Mouse (Mus musculus): ENCODE data around the gene Pck2. TPM values are rescaled to one million over a fixed set of nuclear protein-coding genes. Genes with fewer than 3 reads are reported as not detected.

Gene Pck2
- total and polyA plus RNA-seq, 3 experiments: 10.7 to 33.6 (median 23.9) TPM

DNA sequence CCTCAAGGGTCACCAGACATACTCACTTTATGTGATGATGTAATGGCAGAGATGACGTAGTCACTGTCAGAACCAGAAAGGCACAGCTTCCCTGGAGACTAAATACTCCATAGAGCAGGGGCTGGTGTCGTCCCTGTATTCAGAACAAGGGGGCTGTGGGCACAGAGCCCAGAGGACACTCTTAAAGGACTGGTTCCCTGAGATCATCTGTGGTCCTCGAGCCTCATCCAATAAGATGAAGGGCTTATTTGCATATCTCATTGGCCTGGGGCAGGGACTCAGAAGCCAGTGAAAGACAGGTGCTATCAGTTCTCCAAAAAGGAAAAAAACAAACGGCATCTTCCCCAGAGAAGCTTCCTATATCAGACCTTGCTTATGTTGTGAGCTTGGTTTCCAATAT lies 16.0 kb upstream of the Pck2 start:
- Histone ChIP-seq H3K4me3 (ENCODE audit: low read depth, low read length) (no peak overlapping the region), H3K4me1 (ENCODE audit: insufficient read depth, low read depth, low read length) (peaks cover 3% of the 10 kb centered on the region), H3K9me3 (replicated peaks) (no peaks in the 10 kb centered on the region), H3K27me3 (ENCODE audit: insufficient read depth, low read length) (peaks cover 58% of the 10 kb centered on the region), H3K36me3 (replicated peaks) (no peaks in the 10 kb centered on the region)
- no peak for ATAC-seq (ENCODE audit: extremely low read depth, insufficient number of reproducible peaks, low FRiP score, poor library complexity, severe bottlenecking)
- no peak for TF ChIP-seq CTCF (IDR thresholded peaks at IDR 0.05; ENCODE audit: low read depth, low read length)
- TF ChIP-seq POLR2AphosphoS5 (IDR thresholded peaks at IDR 0.05; ENCODE audit: insufficient replicate concordance, low read depth, low read length): no peak
- TF ChIP-seq GATA1 (IDR thresholded peaks at IDR 0.05; ENCODE audit: borderline replicate concordance, low read length): no peak
- TF ChIP-seq GATA2 (IDR thresholded peaks at IDR 0.05; ENCODE audit: borderline replicate concordance, low read depth, low read length): no peak
- no peak for TF ChIP-seq TAL1 (conservative IDR thresholded peaks at IDR 0.05; ENCODE audit: low read depth, low read length)
- no peak for DNase-seq (ENCODE audit: low spot score)

DNA sequence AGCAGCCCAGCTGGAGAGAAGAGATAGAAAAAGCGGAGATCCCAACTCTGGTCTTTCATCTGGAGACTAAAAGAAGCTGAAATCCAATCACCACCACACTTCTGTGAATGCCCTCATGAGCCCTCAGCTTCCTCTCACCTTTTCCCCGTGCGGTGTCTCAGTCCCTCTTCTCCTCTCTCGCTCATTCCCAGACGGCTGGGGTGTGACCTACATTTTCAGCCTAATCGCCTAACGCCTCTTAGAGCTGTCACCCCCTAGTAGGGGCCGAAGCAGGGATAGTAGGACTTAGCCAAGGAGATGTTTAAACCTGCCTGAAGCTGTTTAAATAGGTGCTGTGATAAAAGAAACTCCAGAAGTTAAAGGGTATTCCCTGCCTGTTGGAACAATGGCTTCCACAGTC lies 15.3 kb upstream of the Pck2 start, which contains the start of gene Nrl:
Gene Nrl, minus strand, starts transcription at position 197 of the 400 bp plus-strand sequence.
- H3K4me3 ChIP-seq (ENCODE audit: low read depth, low read length): no peak within 1 kb of the TSS
- H3K36me3 ChIP-seq (replicated peaks): no peaks in the 10 kb centered on the region
- DNase-seq (ENCODE audit: low spot score): no peak
- no peak for ATAC-seq (ENCODE audit: extremely low read depth, insufficient number of reproducible peaks, low FRiP score, poor library complexity, severe bottlenecking)
- H3K4me1 ChIP-seq (ENCODE audit: insufficient read depth, low read depth, low read length): peaks cover 3% of the 10 kb centered on the region
- H3K9me3 ChIP-seq (replicated peaks): no peaks in the 10 kb centered on the region
- TF ChIP-seq CTCF (IDR thresholded peaks at IDR 0.05; ENCODE audit: low read depth, low read length) (no peak), GATA1 (IDR thresholded peaks at IDR 0.05; ENCODE audit: borderline replicate concordance, low read length) (no peak), TAL1 (conservative IDR thresholded peaks at IDR 0.05; ENCODE audit: low read depth, low read length) (no peak), POLR2AphosphoS5 (IDR thresholded peaks at IDR 0.05; ENCODE audit: insufficient replicate concordance, low read depth, low read length) (no peak), GATA2 (IDR thresholded peaks at IDR 0.05; ENCODE audit: borderline replicate concordance, low read depth, low read length) (no peak)
- peaks cover 61% of the 10 kb centered on the region for H3K27me3 ChIP-seq (ENCODE audit: insufficient read depth, low read length)

- no peaks in the 10 kb centered on the region for H3K9me3 ChIP-seq (replicated peaks)
- ATAC-seq (ENCODE audit: extremely low read depth, insufficient number of reproducible peaks, low FRiP score, poor library complexity, severe bottlenecking) (no peak), DNase-seq (ENCODE audit: low spot score) (no peak)
- no peak overlapping the region for H3K4me3 ChIP-seq (ENCODE audit: low read depth, low read length)
- peaks cover 3% of the 10 kb centered on the region; the same call in 1 of the 2 replicates for H3K4me1 ChIP-seq (ENCODE audit: insufficient read depth, low read depth, low read length)
- TF ChIP-seq TAL1 (conservative IDR thresholded peaks at IDR 0.05; ENCODE audit: low read depth, low read length) (no peak), GATA2 (IDR thresholded peaks at IDR 0.05; ENCODE audit: borderline replicate concordance, low read depth, low read length) (no peak), CTCF (IDR thresholded peaks at IDR 0.05; ENCODE audit: low read depth, low read length) (no peak), GATA1 (IDR thresholded peaks at IDR 0.05; ENCODE audit: borderline replicate concordance, low read length) (no peak), POLR2AphosphoS5 (IDR thresholded peaks at IDR 0.05; ENCODE audit: insufficient replicate concordance, low read depth, low read length) (no peak)
- H3K27me3 ChIP-seq (ENCODE audit: insufficient read depth, low read length): peaks cover 53% of the 10 kb centered on the region
- no peaks in the 10 kb centered on the region for H3K36me3 ChIP-seq (replicated peaks)
Measured at GRCm38 (mm10) chr14:55526674-55527073, 13.4 kb upstream of the Pck2 start.

- ATAC-seq (ENCODE audit: extremely low read depth, insufficient number of reproducible peaks, low FRiP score, poor library complexity, severe bottlenecking): no peak
- TF ChIP-seq GATA2 (IDR thresholded peaks at IDR 0.05; ENCODE audit: borderline replicate concordance, low read depth, low read length) (no peak), CTCF (IDR thresholded peaks at IDR 0.05; ENCODE audit: low read depth, low read length) (0 out of 2 replicates have a peak, but pooled peaks have one; percentile 27)
- DNase-seq (ENCODE audit: low spot score): no peak
- H3K9me3 ChIP-seq (replicated peaks): no peaks in the 10 kb centered on the region
- peaks cover 3% of the 10 kb centered on the region; the same call in 1 of the 2 replicates for H3K4me1 ChIP-seq (ENCODE audit: insufficient read depth, low read depth, low read length)
- H3K4me3 ChIP-seq (ENCODE audit: low read depth, low read length): no peak overlapping the region
- peaks cover 47% of the 10 kb centered on the region for H3K27me3 ChIP-seq (ENCODE audit: insufficient read depth, low read length)
- no peaks in the 10 kb centered on the region for H3K36me3 ChIP-seq (replicated peaks)
Measured at GRCm38 (mm10) chr14:55527940-55528339, 12.1 kb upstream of the Pck2 start.

- H3K27me3 ChIP-seq (ENCODE audit: insufficient read depth, low read length): peaks cover 17% of the 10 kb centered on the region
- H3K4me1 ChIP-seq (ENCODE audit: insufficient read depth, low read depth, low read length): peaks cover 24% of the 10 kb centered on the region
- TF ChIP-seq CTCF (IDR thresholded peaks at IDR 0.05; ENCODE audit: low read depth, low read length): peak; percentile 78
- no peak for TF ChIP-seq GATA2 (IDR thresholded peaks at IDR 0.05; ENCODE audit: borderline replicate concordance, low read depth, low read length)
- H3K4me3 ChIP-seq (ENCODE audit: low read depth, low read length): no peak overlapping the region
- no peak for DNase-seq (ENCODE audit: low spot score)
- no peaks in the 10 kb centered on the region for H3K9me3 ChIP-seq (replicated peaks)
- H3K36me3 ChIP-seq (replicated peaks): no peaks in the 10 kb centered on the region
- no peak for ATAC-seq (ENCODE audit: extremely low read depth, insufficient number of reproducible peaks, low FRiP score, poor library complexity, severe bottlenecking)
Measured at GRCm38 (mm10) chr14:55536116-55536745, 3.8 kb upstream of the Pck2 start.

- H3K36me3 ChIP-seq (replicated peaks): peaks cover 43% of the 10 kb centered on the region
- peak overlapping the region; percentile 78 for H3K4me3 ChIP-seq (ENCODE audit: low read depth, low read length)
- H3K4me1 ChIP-seq (ENCODE audit: insufficient read depth, low read depth, low read length): peaks cover 39% of the 10 kb centered on the region
- ATAC-seq (ENCODE audit: extremely low read depth, insufficient number of reproducible peaks, low FRiP score, poor library complexity, severe bottlenecking) (no peak), DNase-seq (ENCODE audit: low spot score) (peak; percentile 45)
- TF ChIP-seq TAL1 (conservative IDR thresholded peaks at IDR 0.05; ENCODE audit: low read depth, low read length) (no peak), CTCF (IDR thresholded peaks at IDR 0.05; ENCODE audit: low read depth, low read length) (no peak), POLR2AphosphoS5 (IDR thresholded peaks at IDR 0.05; ENCODE audit: insufficient replicate concordance, low read depth, low read length) (no peak), GATA2 (IDR thresholded peaks at IDR 0.05; ENCODE audit: borderline replicate concordance, low read depth, low read length) (no peak), GATA1 (IDR thresholded peaks at IDR 0.05; ENCODE audit: borderline replicate concordance, low read length) (no peak)
- no peaks in the 10 kb centered on the region for H3K9me3 ChIP-seq (replicated peaks)
- peaks cover 6% of the 10 kb centered on the region for H3K27me3 ChIP-seq (ENCODE audit: insufficient read depth, low read length)
Measured at GRCm38 (mm10) chr14:55540787-55541321, 788 bp downstream of the Pck2 start.

Measured in G1E (cell line).